Mouse (Mus musculus): ENCODE measurements around the gene Ryr2. TPM values are rescaled to one million over a fixed set of nuclear protein-coding genes. Genes with fewer than 3 reads are reported as not detected.
"Not testable (repeated sequence)": the region's sequence is repeated elsewhere in the genome, so short reads cannot be mapped to it uniquely, and the experiment has no call there.

Gene Ryr2
- total RNA-seq, 1 experiment from 2014 or later, result 15.3 TPM

- no peak for DNase-seq
Measured at GRCm38 (mm10) chr13:11763925-11764324, 342.8 kb downstream of the Ryr2 start.

- DNase-seq, result peak; percentile 37
Measured at GRCm38 (mm10) chr13:11763104-11763503, 343.6 kb downstream of the Ryr2 start.

GRCm38 (mm10) chr13:11757894-11758293, 348.9 kb downstream of the Ryr2 start:
- no peak for DNase-seq

GRCm38 (mm10) chr13:11745479-11745878, 361.3 kb downstream of the Ryr2 start:
- DNase-seq, result no peak

GRCm38 (mm10) chr13:11738211-11738610, 368.5 kb downstream of the Ryr2 start:
- no peak for DNase-seq

- no peak for DNase-seq
Measured at GRCm38 (mm10) chr13:11716216-11716615, 390.5 kb downstream of the Ryr2 start.

- no peak for DNase-seq
Measured at GRCm38 (mm10) chr13:11709708-11710471, 396.9 kb downstream of the Ryr2 start.

GRCm38 (mm10) chr13:11701721-11702120, 405.0 kb downstream of the Ryr2 start:
- DNase-seq, result no peak

- no peak for DNase-seq
Measured at GRCm38 (mm10) chr13:11696496-11696895, 410.2 kb downstream of the Ryr2 start.

- DNase-seq, result no peak
Measured at GRCm38 (mm10) chr13:11681802-11682201, 424.9 kb downstream of the Ryr2 start.

GRCm38 (mm10) chr13:11662815-11663214, 443.9 kb downstream of the Ryr2 start:
- DNase-seq, result no peak

GRCm38 (mm10) chr13:11644846-11645245, 461.9 kb downstream of the Ryr2 start:
- DNase-seq, result no peak

- no peak for DNase-seq
Measured at GRCm38 (mm10) chr13:11636383-11636782, 470.4 kb downstream of the Ryr2 start.

GRCm38 (mm10) chr13:11624513-11624912, 482.2 kb downstream of the Ryr2 start:
- no peak for DNase-seq

- no peak for DNase-seq
Measured at GRCm38 (mm10) chr13:11595431-11595830, 511.3 kb downstream of the Ryr2 start.

GRCm38 (mm10) chr13:11585283-11585682, 521.5 kb downstream of the Ryr2 start:
- DNase-seq, result no peak

- no peak for DNase-seq
Measured at GRCm38 (mm10) chr13:11572552-11572951, 534.2 kb downstream of the Ryr2 start.

- DNase-seq, result no peak
Measured at GRCm38 (mm10) chr13:11567376-11567775, 539.4 kb downstream of the Ryr2 start.

GRCm38 (mm10) chr13:11566486-11566885, 540.3 kb downstream of the Ryr2 start:
- DNase-seq, result peak; percentile 15

- DNase-seq, result peak; percentile 77
Measured at GRCm38 (mm10) chr13:11563224-11564024, 543.3 kb downstream of the Ryr2 start.

GRCm38 (mm10) chr13:11549644-11550043, 557.1 kb downstream of the Ryr2 start:
- no peak for DNase-seq

GRCm38 (mm10) chr13:11549136-11549535, 557.6 kb downstream of the Ryr2 start:
- DNase-seq, result not testable (repeated sequence)

- peak; percentile 29 for DNase-seq
Measured at GRCm38 (mm10) chr13:11545841-11546240, 560.9 kb downstream of the Ryr2 start.

Data from adrenal gland, postnatal 14 days (tissue).